Mouse (Mus musculus) heart, adult 2 months (tissue): ENCODE data around the gene Alyref2. TPM values are rescaled to one million over a fixed set of nuclear protein-coding genes. Genes with fewer than 3 reads are reported as not detected.
A peak's percentile ranks its signal among the peaks of the same experiment; 100 is the strongest.

ENCODE experiments used
- DNase-seq, 2 experiments: peaks; one replicate each; pipeline ENCODE4 v3.0.0; 2021
- H3K27ac ChIP-seq: fragments of 200-600 bp; 2 replicates; pipeline ENCODE4 v1.8.1; 2022
- H3K27me3 ChIP-seq: fragments of 200-500 bp; 2 replicates; pipeline ENCODE4 v1.6.1; 2012; ENCODE audit warnings: mild to moderate bottlenecking, low read length, inconsistent platforms, mixed read lengths; ENCODE audit not compliant: control insufficient read depth, insufficient read depth
- H3K36me3 ChIP-seq: fragments of 200-500 bp; 2 replicates; pipeline ENCODE4 v1.6.1; 2012; ENCODE audit warnings: low read length, inconsistent platforms; ENCODE audit not compliant: control insufficient read depth, insufficient read depth
- H3K4me1 ChIP-seq: fragments of 200-500 bp; 2 replicates; pipeline ENCODE4 v1.6.1; 2011; ENCODE audit warnings: low read length; ENCODE audit not compliant: control insufficient read depth, insufficient read depth
- H3K4me3 ChIP-seq: fragments of 200-600 bp; 2 replicates; pipeline ENCODE4 v1.8.1; 2022
- H3K79me2 ChIP-seq: fragments of 200-500 bp; replicated peaks from 2 replicates; pipeline ENCODE4 v1.6.1; 2012; ENCODE audit warnings: mild to moderate bottlenecking, inconsistent platforms, low read length, moderate library complexity, mixed read lengths; ENCODE audit not compliant: control insufficient read depth, insufficient read depth
- H3K9ac ChIP-seq: fragments of 200-500 bp; 2 replicates; pipeline ENCODE4 v1.6.1; 2012; ENCODE audit warnings: low read depth, mild to moderate bottlenecking, control low read depth, inconsistent platforms, low read length, mixed read lengths
- CTCF ChIP-seq: fragments of 200-600 bp; IDR thresholded peaks from 2 replicates; pipeline ENCODE4 v1.8.1; 2022; ENCODE audit warnings: antibody characterized with exemption, mild to moderate bottlenecking, moderate library complexity
- EP300 ChIP-seq: fragments of 200-500 bp; IDR thresholded peaks from 2 replicates; pipeline ENCODE4 v1.6.1; 2011; ENCODE audit warnings: low read depth, low read length, control low read depth; ENCODE audit not compliant: insufficient read depth
- POLR2A ChIP-seq: fragments of 200-500 bp; IDR thresholded peaks from 2 replicates; pipeline ENCODE4 v1.6.1; 2011; ENCODE audit warnings: mild to moderate bottlenecking, low read depth, low read length, control low read depth; ENCODE audit not compliant: insufficient read depth
- WGBS: fragments of 180-500 bp; shearing (Covaris S2); methylation state at CpG from one replicate; pipeline ENCODE4 v1.1.7; 2018; 5-methylcytosine and 5-hydroxymethylcytosine counted together
- intact Hi-C: fragments of 180-260 bp; cut with DNase I; formaldehyde crosslinking; loops from one replicate; pipeline ENCODE4 v1.15.1; 2025
- polyA plus RNA-seq: library from polyadenylated mRNA; depleted of rRNA; stranded (reverse); fragments of >200 nt; gene quantifications from 2 replicates; pipeline ENCODE4 v1.2.3, GENCODE M21; 2012
- total RNA-seq, 2 experiments: library from RNA; stranded (reverse); gene quantifications; 2 replicates each; pipeline ENCODE4 v1.2.3; 2021

Alyref2 gene
- total and polyA plus RNA-seq, 3 experiments: 1.6 to 2.5 (median 2.2) TPM

DNA sequence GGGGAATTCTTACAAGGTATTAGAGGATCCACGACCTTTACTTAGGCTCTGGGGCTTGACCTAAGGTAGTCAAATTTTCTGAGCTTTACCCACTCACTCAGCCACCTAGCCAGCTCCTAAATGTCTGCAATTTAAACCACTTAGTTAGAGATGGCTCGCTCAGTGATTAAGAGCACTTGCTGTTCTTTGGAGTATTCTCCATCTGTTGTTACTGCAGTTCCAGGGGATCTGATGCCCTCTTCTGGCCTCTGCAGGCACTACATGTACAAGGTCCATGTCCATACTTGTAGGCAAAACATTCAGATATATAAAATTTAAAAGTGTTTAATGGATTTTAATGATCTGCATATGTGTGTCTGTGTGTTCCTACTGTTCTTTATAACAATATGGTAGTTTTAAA, 24.3 kb upstream of the Alyref2 start:
- WGBS: 35% methylated on average over 2 of the region's 2 CpGs
- no peak overlapping the region for H3K27ac ChIP-seq
- H3K4me3 ChIP-seq: no peak overlapping the region
- H3K9ac ChIP-seq: no peak overlapping the region
- no peaks in the 10 kb centered on the region for H3K4me1 ChIP-seq
- no peaks in the 10 kb centered on the region for H3K79me2 ChIP-seq
- intact Hi-C loops: loop anchor here (1.0 to 10.0 kb wide), 3 partner anchors 66 to 364 kb away; partner anchors contain the start of gene Cfap126
- no peaks in the 10 kb centered on the region for H3K36me3 ChIP-seq
- DNase-seq: peak; percentile 64 to 81
- TF ChIP-seq EP300: 0 out of 2 replicates have a peak, but pooled peaks have one; percentile 58
- TF ChIP-seq POLR2A: no peak
- peak; percentile 96 for TF ChIP-seq CTCF
- no peaks in the 10 kb centered on the region for H3K27me3 ChIP-seq

DNA sequence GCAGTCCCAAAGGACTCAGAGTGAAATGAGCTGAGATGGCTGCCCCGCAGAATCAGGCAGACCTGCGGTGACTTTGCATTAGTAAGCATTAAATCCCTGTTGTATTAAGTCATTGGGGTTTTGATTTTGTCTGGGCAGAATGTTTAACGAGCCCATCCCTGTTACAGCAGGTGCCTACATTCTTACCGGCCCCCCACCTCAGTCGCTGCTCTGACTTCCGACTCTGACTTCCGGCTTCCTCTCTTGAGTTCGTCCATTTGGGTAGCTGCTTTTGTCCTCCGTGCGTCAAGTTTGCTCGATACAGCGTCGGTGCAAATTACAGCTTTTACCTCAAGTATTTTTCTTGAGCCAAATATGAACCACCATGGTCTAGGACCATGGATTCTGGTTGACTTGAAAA, 9.0 kb upstream of the Alyref2 start:
- intact Hi-C loops: no loop called here
- TF ChIP-seq EP300 (no peak), CTCF (no peak), POLR2A (no peak)
- H3K4me3 ChIP-seq: no peak overlapping the region
- 90% methylated on average over 13 of the region's 13 CpGs for WGBS
- H3K9ac ChIP-seq: no peak overlapping the region
- no peaks in the 10 kb centered on the region for H3K27me3 ChIP-seq
- H3K79me2 ChIP-seq: no peaks in the 10 kb centered on the region
- no peaks in the 10 kb centered on the region for H3K36me3 ChIP-seq
- no peak overlapping the region for H3K27ac ChIP-seq
- no peak for DNase-seq
- no peaks in the 10 kb centered on the region for H3K4me1 ChIP-seq

DNA sequence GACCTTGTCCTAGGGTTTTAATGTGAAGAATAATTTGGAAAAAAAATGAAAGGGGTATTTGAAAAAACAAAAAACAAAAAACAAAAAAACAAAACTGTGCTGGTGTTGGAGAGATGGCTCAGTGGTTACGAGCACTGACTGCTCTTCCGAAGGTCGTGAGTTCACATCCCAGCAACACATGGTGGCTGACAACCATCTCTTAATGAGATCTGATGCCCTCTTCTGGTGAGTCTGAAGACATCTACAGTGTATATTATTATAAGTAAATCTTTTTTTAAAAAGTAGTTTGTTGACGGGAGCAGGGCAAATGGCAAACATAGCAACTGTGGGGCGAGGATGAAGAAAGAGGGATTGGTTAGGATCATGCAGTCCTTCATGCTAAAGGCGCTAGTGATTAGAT, 7.9 kb upstream of the Alyref2 start:
- Histone ChIP-seq H3K27me3 (no peaks in the 10 kb centered on the region), H3K9ac (no peak overlapping the region), H3K79me2 (no peaks in the 10 kb centered on the region), H3K27ac (no peak overlapping the region), H3K36me3 (no peaks in the 10 kb centered on the region), H3K4me3 (no peak overlapping the region), H3K4me1 (no peaks in the 10 kb centered on the region)
- DNase-seq: no peak
- intact Hi-C loops: no loop called here
- WGBS: 92% methylated on average over 6 of the region's 6 CpGs
- TF ChIP-seq POLR2A: no peak

DNA sequence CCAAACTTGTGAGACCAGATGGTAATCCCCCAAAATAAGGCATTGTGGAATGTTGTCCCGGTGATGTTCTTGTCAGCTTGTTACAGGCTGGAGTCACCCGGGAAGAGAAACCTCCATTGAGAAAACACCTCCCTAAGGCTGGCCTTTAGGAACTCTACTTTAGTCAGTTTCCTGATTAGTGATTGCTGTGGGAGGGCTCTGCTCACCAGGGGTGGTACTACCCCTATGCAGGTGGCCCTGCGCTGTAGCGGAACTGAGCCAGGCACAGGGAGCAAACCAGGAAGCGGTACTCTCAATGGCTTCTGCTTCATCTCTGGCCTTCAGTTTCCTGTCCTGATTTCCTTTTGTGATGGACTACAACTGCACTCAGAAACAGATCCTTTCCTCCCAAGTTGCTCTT, 3.4 kb upstream of the Alyref2 start:
- Histone ChIP-seq H3K27me3 (no peaks in the 10 kb centered on the region), H3K4me3 (no peak overlapping the region), H3K4me1 (no peaks in the 10 kb centered on the region), H3K36me3 (no peaks in the 10 kb centered on the region), H3K9ac (no peak overlapping the region), H3K27ac (no peak overlapping the region), H3K79me2 (no peaks in the 10 kb centered on the region)
- WGBS: 58% methylated on average over 5 of the region's 5 CpGs
- DNase-seq: no peak
- intact Hi-C loops: loop anchor here (10.0 kb wide), 1 partner anchor 395 kb away; no protein-coding TSS in a partner anchor
- no peak for TF ChIP-seq CTCF
- TF ChIP-seq EP300: no peak
- no peak for TF ChIP-seq POLR2A

DNA sequence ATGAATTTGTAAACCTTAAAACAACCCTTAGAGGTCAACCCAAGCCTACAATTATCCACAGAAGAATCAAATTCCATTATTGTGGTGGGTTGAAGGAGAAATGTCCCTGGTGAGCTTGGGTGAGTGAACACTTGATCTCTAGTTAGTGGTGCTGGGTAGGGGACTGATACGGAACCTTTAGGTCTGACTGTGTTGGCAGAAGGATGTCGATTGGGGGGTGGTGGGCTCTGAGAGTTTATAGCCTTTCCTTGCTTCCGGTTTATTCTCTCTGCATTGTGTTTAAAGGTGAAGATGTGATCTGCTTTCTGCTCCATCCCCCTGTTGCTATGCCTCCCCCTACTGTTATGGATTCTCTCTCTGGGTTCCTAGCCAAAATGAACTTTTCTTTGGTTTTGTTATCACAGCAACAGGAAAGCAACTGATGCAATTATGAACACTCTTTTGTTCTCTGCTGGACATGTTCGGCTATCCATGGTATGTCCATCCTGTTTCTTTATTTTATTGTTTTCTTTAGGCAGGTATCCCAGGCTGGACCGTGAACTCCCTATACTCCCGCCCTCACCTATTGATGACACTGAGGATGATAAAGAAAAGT, 2.2 kb upstream of the Alyref2 start:
- TF ChIP-seq POLR2A: no peak
- no peak for TF ChIP-seq EP300
- no peak for TF ChIP-seq CTCF
- no peaks in the 10 kb centered on the region for H3K4me1 ChIP-seq
- H3K27ac ChIP-seq: no peak overlapping the region
- no peaks in the 10 kb centered on the region for H3K27me3 ChIP-seq
- intact Hi-C loops: loop anchor here (10.0 kb wide), 1 partner anchor 396 kb away; no protein-coding TSS in a partner anchor
- H3K79me2 ChIP-seq: no peaks in the 10 kb centered on the region
- no peaks in the 10 kb centered on the region for H3K36me3 ChIP-seq
- no peak overlapping the region for H3K4me3 ChIP-seq
- WGBS: 45% methylated on average over 6 of the region's 6 CpGs
- H3K9ac ChIP-seq: no peak overlapping the region
- DNase-seq: no peak

DNA sequence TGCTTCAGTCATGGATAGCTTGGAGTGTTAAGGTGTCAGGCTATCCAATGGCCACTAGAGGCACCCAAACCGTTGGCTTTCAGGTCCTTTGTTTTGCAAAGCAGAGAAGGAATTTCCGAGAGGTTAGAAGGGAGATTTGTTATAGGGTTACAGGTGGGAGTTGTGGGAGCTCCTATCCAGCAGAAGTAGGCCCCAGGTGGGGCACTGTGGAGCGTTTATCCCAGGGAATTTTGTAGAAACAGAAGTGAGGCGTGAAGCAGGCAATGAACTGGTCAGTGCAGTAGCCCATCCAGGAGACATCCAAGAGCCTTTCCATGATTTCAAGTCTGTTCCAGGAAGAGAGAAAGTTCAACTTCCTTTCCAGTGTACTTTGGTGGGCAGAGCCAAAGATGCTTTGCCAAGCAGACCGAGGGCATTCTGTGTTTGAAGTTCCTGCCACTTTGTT, 1.6 kb upstream of the Alyref2 start:
- DNase-seq: peak; percentile 36 to 39
- TF ChIP-seq EP300 (no peak), CTCF (peak; percentile 80), POLR2A (no peak)
- no peaks in the 10 kb centered on the region for H3K27me3 ChIP-seq
- H3K4me3 ChIP-seq: no peak overlapping the region
- 5% methylated on average over 5 of the region's 5 CpGs for WGBS
- intact Hi-C loops: loop anchor here (2.0 to 10.0 kb wide), 2 partner anchors 397 to 463 kb away; no protein-coding TSS in a partner anchor
- H3K9ac ChIP-seq: no peak overlapping the region
- H3K36me3 ChIP-seq: no peaks in the 10 kb centered on the region
- H3K4me1 ChIP-seq: no peaks in the 10 kb centered on the region
- no peaks in the 10 kb centered on the region for H3K79me2 ChIP-seq
- H3K27ac ChIP-seq: peak overlapping the region; percentile 37; the same call in 1 of the 2 replicates
